9 mouse cellular contexts compared by ENCODE assay signal in the genomic region with DNA sequence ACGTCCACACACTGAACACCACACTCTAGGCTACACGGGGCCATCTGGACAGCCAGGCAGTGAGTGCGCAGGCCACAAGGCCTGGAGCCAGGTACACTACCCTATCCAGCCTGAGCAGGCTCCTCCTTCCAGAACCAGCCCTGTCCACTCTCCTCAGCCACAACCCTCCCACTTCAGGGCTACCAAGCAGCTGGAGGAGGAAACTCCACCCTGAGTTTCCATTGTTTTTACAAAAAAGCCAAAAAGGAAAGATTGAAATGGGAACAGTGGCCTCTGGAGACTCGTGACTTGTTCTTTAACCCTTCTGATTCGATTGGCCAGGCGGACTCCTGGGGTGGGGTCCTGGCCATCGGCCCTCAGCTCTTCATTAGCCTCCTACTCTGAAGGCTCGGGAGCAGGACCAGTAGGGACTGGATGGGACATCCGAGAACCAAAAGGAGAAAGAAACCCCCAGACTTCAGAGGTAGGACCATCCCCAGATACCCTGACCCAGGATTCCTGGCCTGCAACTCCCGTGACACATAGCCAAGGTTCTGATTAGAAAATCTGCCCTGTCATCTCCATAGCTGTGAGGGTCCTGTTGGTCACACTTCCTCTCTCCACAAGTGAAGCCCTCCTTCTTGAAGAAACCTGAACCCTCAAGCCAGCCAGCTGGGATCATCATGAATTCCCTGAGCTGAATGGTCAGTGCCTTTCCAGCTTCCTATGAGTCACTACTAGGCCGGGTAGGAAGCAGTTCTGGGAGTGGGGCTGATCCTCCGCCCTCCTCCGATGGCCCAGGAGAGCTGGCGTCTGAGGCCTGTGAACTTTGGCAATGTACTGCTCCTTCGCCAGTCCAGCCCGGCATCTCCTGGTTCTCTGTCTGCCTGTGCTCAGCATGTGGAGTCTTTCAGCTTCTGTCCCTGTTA.
A peak's percentile ranks its signal among the peaks of the same experiment; 100 is the strongest.
DNase-seq lines count a peak whose midpoint lies in the region; ATAC-seq and TF ChIP-seq lines count a peak whose summit lies in the region.
"Had no signal": no experiment of that assay in that cellular context is flagged by ENCODE, and none has a peak within 500 bp of the region (broad histone marks: within the 10 kb centered on the region; RNA-seq: fewer than 3 reads in every experiment).

No protein-coding gene starts in this region.

- TF ChIP-seq POLR2A in myocyte (IDR thresholded peaks at IDR 0.05; ENCODE audit: insufficient read length, low read depth), result no peak

- 87% methylated on average over 16 of the region's 16 CpGs for WGBS in forebrain, embryonic 12.5 days
- WGBS in liver, postnatal 0 days (ENCODE audit: insufficient replicate concordance), result 71% methylated on average over 16 of the region's 16 CpGs

- intact Hi-C loops in heart, postnatal 36 days (cut with DNase I), result no loop called here

- H3K36me3 ChIP-seq in myocyte (ENCODE audit: control insufficient read depth, insufficient read depth), result no peaks in the 10 kb centered on the region
- no peaks in the 10 kb centered on the region for H3K36me3 ChIP-seq in forebrain, embryonic 12.5 days (replicated peaks)
- no peaks in the 10 kb centered on the region for H3K36me3 ChIP-seq in liver, postnatal 0 days (replicated peaks; ENCODE audit: insufficient read depth, low read length)

- no peak for ATAC-seq in forebrain, embryonic 12.5 days (ENCODE audit: low FRiP score)
- ATAC-seq in liver, postnatal 0 days, result no peak

- no peak for TF ChIP-seq EP300 in liver, postnatal 0 days (IDR thresholded peaks at IDR 0.05; ENCODE audit: low read depth)

- TF ChIP-seq CTCF in layer of hippocampus, adult 2 months (conservative IDR thresholded peaks at IDR 0.05), result no peak
- no peak for TF ChIP-seq CTCF in liver, postnatal 0 days (IDR thresholded peaks at IDR 0.05; ENCODE audit: low read depth)

- H3K9me3 ChIP-seq in forebrain, embryonic 12.5 days, result 0 out of 2 replicates have a peak, but pooled peaks cover 3% of the 10 kb centered on the region
- H3K9me3 ChIP-seq in liver, postnatal 0 days (ENCODE audit: low read length), result no peaks in the 10 kb centered on the region; the same call in 1 of the 2 replicates

- H3K4me3 ChIP-seq in layer of hippocampus, adult 2 months, result no peak overlapping the region
- H3K4me3 ChIP-seq in myocyte, result no peak overlapping the region
- no peak overlapping the region for H3K4me3 ChIP-seq in forebrain, embryonic 12.5 days (replicated peaks)
- no peak overlapping the region for H3K4me3 ChIP-seq in liver, postnatal 0 days (ENCODE audit: low read depth, low read length)

- H3K27me3 ChIP-seq in myocyte (ENCODE audit: control insufficient read depth, insufficient read depth, insufficient read length), result no peaks in the 10 kb centered on the region
- no peaks in the 10 kb centered on the region for H3K27me3 ChIP-seq in forebrain, embryonic 12.5 days
- no peaks in the 10 kb centered on the region for H3K27me3 ChIP-seq in liver, postnatal 0 days (ENCODE audit: insufficient read depth, low read length)
- H3K27me3 ChIP-seq: CH12.LX had no signal

- DNase-seq in layer of hippocampus, adult 2 months (ENCODE audit: low spot score in 2 of 2), result no peak
- no peak for DNase-seq in layer of hippocampus, adult 9-10 months (ENCODE audit: low spot score)
- peak; percentile 57 for DNase-seq in fibroblast of lung, adult 2 months (ENCODE audit: low read depth)
- peak; percentile 71 to 74 for DNase-seq in heart, postnatal 36 days
- no peak for DNase-seq in retina, postnatal 1 day
- DNase-seq in liver, postnatal 0 days, result no peak

- no peak overlapping the region for H3K9ac ChIP-seq in forebrain, embryonic 12.5 days
- no peak overlapping the region for H3K9ac ChIP-seq in liver, postnatal 0 days (replicated peaks)

- no peak overlapping the region for H3ac ChIP-seq in myocyte (ENCODE audit: control insufficient read depth, insufficient read length)

- peak overlapping the region; percentile 49 for H3K4me2 ChIP-seq in myocyte (ENCODE audit: low read depth)
- H3K4me2 ChIP-seq in forebrain, embryonic 12.5 days, result no peak overlapping the region
- no peak overlapping the region for H3K4me2 ChIP-seq in liver, postnatal 0 days (ENCODE audit: low read depth, low read length)

- H3K4me1 ChIP-seq in forebrain, embryonic 12.5 days, result no peaks in the 10 kb centered on the region
- no peaks in the 10 kb centered on the region for H3K4me1 ChIP-seq in liver, postnatal 0 days (ENCODE audit: insufficient read depth)

- H3K27ac ChIP-seq in layer of hippocampus, adult 2 months, result peak overlapping the region; percentile 77
- no peak overlapping the region for H3K27ac ChIP-seq in forebrain, embryonic 12.5 days
- H3K27ac ChIP-seq in liver, postnatal 0 days (ENCODE audit: low read depth), result no peak overlapping the region

- H3K79me2 ChIP-seq in myocyte (ENCODE audit: control insufficient read depth, insufficient read depth), result no peaks in the 10 kb centered on the region

TF ChIP-seq in myocyte, 11 proteins besides CTCF, POLR2A, EP300 and RAD21:
- TF ChIP-seq E2F4 (IDR thresholded peaks at IDR 0.05; ENCODE audit: insufficient read depth) (no peak), SRF (IDR thresholded peaks at IDR 0.05; ENCODE audit: control insufficient read depth, insufficient read length, low read depth) (no peak), MYOG (IDR thresholded peaks at IDR 0.05; ENCODE audit: control insufficient read depth in 1 of 3, insufficient read depth in 1 of 3, insufficient read length in 2 of 3, low read depth in 2 of 3) (no peak), MAX (IDR thresholded peaks at IDR 0.05; ENCODE audit: low read depth) (no peak), REST (IDR thresholded peaks at IDR 0.05; ENCODE audit: insufficient read depth, insufficient read length) (no peak), TCF12 (IDR thresholded peaks at IDR 0.05; ENCODE audit: insufficient read depth, poor library complexity, severe bottlenecking) (no peak), CEBPB (IDR thresholded peaks at IDR 0.05; ENCODE audit: insufficient read depth, poor library complexity, severe bottlenecking) (no peak)

Comparison
In these comparisons a context has a peak if more than half of its experiments do, and no peak if none do; other contexts are left out.
1. DNase-seq: peak in fibroblast of lung, adult 2 months (single experiment) and heart, postnatal 36 days (2 of 2); none in layer of hippocampus, adult 2 months (0 of 2), layer of hippocampus, adult 9-10 months (single experiment), retina, postnatal 1 day (single experiment) and liver, postnatal 0 days (single experiment).